Mouse (Mus musculus) common myeloid progenitor, adult 5-6 weeks (primary cell): ENCODE results near the gene Gm9903. TPM values are rescaled to one million over a fixed set of nuclear protein-coding genes. Genes with fewer than 3 reads are reported as not detected.

Experiments used
- total RNA-seq: library from RNA; stranded (forward); fragments of 200-1000, 187-1606 nt; gene quantifications from 2 replicates; pipeline ENCODE4 v1.2.3, GENCODE M21; 2017

The Gm9903 gene
- total RNA-seq, 1 experiment from 2014 or later = not detected

Other genes starting within 250 kb of the Gm9903 start
- gene Nkx1-1, start 195.9 kb upstream of the Gm9903 start, total RNA-seq = not detected in 2 replicates
- gene Fam53a, start 290 bp upstream of the Gm9903 start, total RNA-seq = 18.6 and 20.8 TPM in 2 replicates
- 286 and 289 TPM in 2 replicates for gene Slbp, start 22.6 kb downstream of the Gm9903 start, total RNA-seq
- 161 and 162 TPM in 2 replicates for gene Tacc3, start 28.2 kb downstream of the Gm9903 start, total RNA-seq
- 22.2 and 24.8 TPM in 2 replicates for gene Tmem129, start 28.5 kb downstream of the Gm9903 start, total RNA-seq
- gene Fgfr3, start 91.7 kb downstream of the Gm9903 start, total RNA-seq = 0.09 TPM in 1 of 2 replicates, not detected in the other
- gene Letm1, start 152.9 kb downstream of the Gm9903 start, total RNA-seq = 22.3 and 23.9 TPM in 2 replicates
- gene Nsd2, start 190.8 kb downstream of the Gm9903 start, total RNA-seq = 94.2 and 113 TPM in 2 replicates